Mouse (Mus musculus): ENCODE data around the gene Trank1. TPM values are rescaled to one million over a fixed set of nuclear protein-coding genes. Genes with fewer than 3 reads are reported as not detected.
A peak's percentile ranks its signal among the peaks of the same experiment; 100 is the strongest.

The Trank1 gene
- polyA plus RNA-seq (2016; fragmentation: Nextera tagmentation; extraction: Ambion mirVana), result 0.05 and 0.20 TPM in 2 replicates

DNA sequence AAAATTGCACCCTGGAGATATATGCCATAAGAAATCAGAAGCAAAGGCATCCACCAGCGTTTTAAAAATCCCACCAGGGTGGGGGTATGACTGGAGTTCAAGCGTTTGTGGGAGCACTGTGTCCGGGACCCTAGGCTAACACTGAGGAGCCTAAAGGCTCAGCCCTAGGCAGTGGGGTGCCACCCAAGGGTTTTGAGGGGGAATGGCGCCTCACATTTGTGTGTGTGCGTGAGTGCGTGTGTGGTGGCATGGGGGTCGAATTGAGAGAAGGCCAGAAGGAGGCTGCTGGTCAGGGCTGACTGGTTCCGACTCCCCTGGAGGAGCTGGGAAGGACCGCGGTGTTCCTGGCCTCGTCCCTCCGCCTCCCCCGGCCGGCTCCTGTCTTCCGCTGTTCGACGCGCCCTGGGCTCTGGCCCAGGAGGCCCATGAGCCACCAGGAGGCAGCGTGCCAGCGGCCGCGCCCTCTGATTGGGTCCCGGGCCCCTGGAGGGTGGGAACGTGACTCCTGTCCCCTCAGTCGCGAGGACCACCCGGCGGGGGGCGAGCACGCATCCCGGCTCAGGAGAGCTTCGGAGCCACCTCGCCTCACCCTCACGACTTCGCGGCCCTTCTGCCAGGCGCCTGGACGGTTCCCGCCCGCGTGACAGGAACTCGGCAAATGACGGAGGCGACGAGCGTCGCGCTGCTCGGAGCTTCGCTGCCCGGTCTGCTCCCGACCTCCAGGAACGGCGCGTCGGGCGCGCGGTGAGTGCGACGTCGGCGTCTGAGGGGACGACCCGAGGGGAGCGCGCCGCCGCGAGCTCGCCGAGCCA lies at the start of gene Trank1:
Gene Trank1, plus strand, starts transcription at position 709 of the 812 bp plus-strand sequence.
- Histone ChIP-seq H3K36me3 (no peaks in the 10 kb centered on the region), H3K9me3 (0 out of 2 replicates have a peak, but pooled peaks cover 13% of the 10 kb centered on the region), H3K27ac (peak within 1 kb of the TSS; percentile 37), H3K4me1 (replicated peaks) (peaks cover 18% of the 10 kb centered on the region), H3K27me3 (ENCODE audit: insufficient read depth, poor library complexity, severe bottlenecking) (peaks cover 66% of the 10 kb centered on the region), H3K4me3 (peak within 1 kb of the TSS; percentile 59)
- WGBS, result 10% methylated on average over 72 of the region's 72 CpGs
- DNase-seq (ENCODE audit: low spot score), result peak; percentile 42

GRCm38 (mm10) chr9:111267998-111268397 lies 43.5 kb upstream of the Trank1 start:
- H3K27ac ChIP-seq, result no peak overlapping the region
- no peaks in the 10 kb centered on the region for H3K9me3 ChIP-seq
- H3K4me3 ChIP-seq, result no peak overlapping the region
- peaks cover 48% of the 10 kb centered on the region for H3K36me3 ChIP-seq
- no peaks in the 10 kb centered on the region for H3K27me3 ChIP-seq (ENCODE audit: insufficient read depth, poor library complexity, severe bottlenecking)
- WGBS, result 97% methylated on average over 2 of the region's 2 CpGs
- DNase-seq (ENCODE audit: low spot score), result no peak
- peaks cover 18% of the 10 kb centered on the region for H3K4me1 ChIP-seq (replicated peaks)

DNA sequence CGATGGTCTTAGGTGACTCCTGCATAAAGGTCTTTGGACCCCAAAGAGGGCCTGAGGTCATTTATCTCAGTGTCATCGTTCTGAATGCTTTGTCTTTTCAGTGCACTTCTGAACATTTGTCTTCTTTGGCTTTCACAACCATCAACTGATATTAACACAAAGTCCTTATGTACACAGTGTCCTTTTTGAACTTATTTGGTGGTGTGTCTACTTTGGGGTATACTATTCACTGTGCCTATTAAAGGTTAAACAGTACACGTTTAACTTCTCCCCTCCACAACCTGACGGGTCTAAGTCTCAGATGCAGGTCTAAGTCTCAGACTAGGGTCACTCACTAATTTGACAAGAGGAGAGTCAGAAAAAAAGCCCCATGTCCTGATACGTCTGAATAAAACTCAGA lies 40.9 kb upstream of the Trank1 start:
- H3K9me3 ChIP-seq, result no peaks in the 10 kb centered on the region
- no peaks in the 10 kb centered on the region for H3K27me3 ChIP-seq (ENCODE audit: insufficient read depth, poor library complexity, severe bottlenecking)
- H3K36me3 ChIP-seq, result peaks cover 45% of the 10 kb centered on the region
- WGBS, result 18% methylated on average over 5 of the region's 5 CpGs
- no peak for DNase-seq (ENCODE audit: low spot score)
- peak overlapping the region; percentile 87 for H3K4me3 ChIP-seq
- peak overlapping the region; percentile 96 for H3K27ac ChIP-seq
- peaks cover 43% of the 10 kb centered on the region for H3K4me1 ChIP-seq (replicated peaks)

GRCm38 (mm10) chr9:111271056-111271433 lies 40.5 kb upstream of the Trank1 start:
- no peak for DNase-seq (ENCODE audit: low spot score)
- Histone ChIP-seq H3K9me3 (no peaks in the 10 kb centered on the region), H3K36me3 (peaks cover 46% of the 10 kb centered on the region), H3K27ac (peak overlapping the region; percentile 96), H3K27me3 (ENCODE audit: insufficient read depth, poor library complexity, severe bottlenecking) (no peaks in the 10 kb centered on the region), H3K4me3 (peak overlapping the region; percentile 87), H3K4me1 (replicated peaks) (peaks cover 48% of the 10 kb centered on the region)
- 1% methylated on average over 32 of the region's 32 CpGs for WGBS

GRCm38 (mm10) chr9:111271434-111272160 lies 39.9 kb upstream of the Trank1 start, which contains the start of the genes Mlh1 and Epm2aip1:
Mlh1 (minus strand) TSS chr9:111271791.
Epm2aip1 (plus strand) TSS chr9:111271929.
- Histone ChIP-seq H3K4me3 (peak within 1 kb of the TSS; percentile 87), H3K4me1 (replicated peaks) (peaks cover 53% of the 10 kb centered on the region), H3K9me3 (no peaks in the 10 kb centered on the region), H3K27ac (peak within 1 kb of the TSS; percentile 96), H3K27me3 (ENCODE audit: insufficient read depth, poor library complexity, severe bottlenecking) (no peaks in the 10 kb centered on the region), H3K36me3 (peaks cover 46% of the 10 kb centered on the region)
- under 1% methylated on average over 64 of the region's 64 CpGs for WGBS
- peak; percentile 99 for DNase-seq (ENCODE audit: low spot score)

- H3K4me1 ChIP-seq (replicated peaks), result peaks cover 55% of the 10 kb centered on the region
- WGBS, result 14% methylated on average over 19 of the region's 19 CpGs
Observed at GRCm38 (mm10) chr9:111272356-111272755, 39.2 kb upstream of the Trank1 start.

GRCm38 (mm10) chr9:111272996-111273785 lies 38.3 kb upstream of the Trank1 start:
- Histone ChIP-seq H3K27me3 (ENCODE audit: insufficient read depth, poor library complexity, severe bottlenecking) (no peaks in the 10 kb centered on the region), H3K4me3 (peak overlapping the region; percentile 87), H3K27ac (no peak overlapping the region), H3K4me1 (replicated peaks) (peaks cover 55% of the 10 kb centered on the region), H3K36me3 (peaks cover 47% of the 10 kb centered on the region), H3K9me3 (no peaks in the 10 kb centered on the region)
- DNase-seq (ENCODE audit: low spot score), result no peak
- 81% methylated on average over 15 of the region's 15 CpGs for WGBS

More at GRCm38 (mm10) chr9:111272356-111272755, 39.2 kb upstream of the Trank1 start:
- peak overlapping the region; percentile 87 for H3K4me3 ChIP-seq
- no peak for DNase-seq (ENCODE audit: low spot score)
- H3K27ac ChIP-seq, result peak overlapping the region; percentile 96
- H3K27me3 ChIP-seq (ENCODE audit: insufficient read depth, poor library complexity, severe bottlenecking), result no peaks in the 10 kb centered on the region
- peaks cover 46% of the 10 kb centered on the region for H3K36me3 ChIP-seq
- H3K9me3 ChIP-seq, result no peaks in the 10 kb centered on the region

DNA sequence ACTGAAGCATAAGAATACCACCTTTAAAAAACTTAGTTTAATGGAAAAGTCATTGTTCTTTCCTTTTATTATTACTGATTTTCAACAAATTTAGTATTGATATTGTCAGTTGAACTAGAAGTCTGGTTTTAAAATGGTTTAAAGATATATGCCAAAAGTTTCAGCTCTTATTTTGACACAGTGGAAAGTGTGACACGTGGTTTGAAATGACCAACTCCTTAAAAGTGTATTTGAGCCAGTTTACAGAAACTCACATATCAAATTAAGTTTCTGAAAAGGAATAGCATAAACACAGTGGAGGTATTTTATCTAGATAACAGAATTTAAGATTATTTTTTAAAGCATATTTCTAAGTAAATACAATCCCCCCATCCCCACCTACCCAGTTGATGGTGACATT lies 37.6 kb upstream of the Trank1 start:
- DNase-seq (ENCODE audit: low spot score), result no peak
- 88% methylated on average over 1 of the region's 1 CpGs for WGBS
- Histone ChIP-seq H3K36me3 (peaks cover 54% of the 10 kb centered on the region), H3K4me1 (replicated peaks) (peaks cover 55% of the 10 kb centered on the region), H3K9me3 (no peaks in the 10 kb centered on the region), H3K27ac (no peak overlapping the region), H3K4me3 (peak overlapping the region; percentile 87; the same call in 1 of the 2 replicates), H3K27me3 (ENCODE audit: insufficient read depth, poor library complexity, severe bottlenecking) (no peaks in the 10 kb centered on the region)

- Histone ChIP-seq H3K4me1 (replicated peaks) (peaks cover 53% of the 10 kb centered on the region), H3K36me3 (peaks cover 64% of the 10 kb centered on the region), H3K9me3 (no peaks in the 10 kb centered on the region), H3K27me3 (ENCODE audit: insufficient read depth, poor library complexity, severe bottlenecking) (no peaks in the 10 kb centered on the region), H3K4me3 (peak overlapping the region; percentile 87), H3K27ac (no peak overlapping the region)
- DNase-seq (ENCODE audit: low spot score), result no peak
- 65% methylated on average over 1 of the region's 1 CpGs for WGBS
Observed at GRCm38 (mm10) chr9:111275156-111275555, 36.4 kb upstream of the Trank1 start.

GRCm38 (mm10) chr9:111285061-111285460 lies 26.5 kb upstream of the Trank1 start:
- H3K27ac ChIP-seq, result no peak overlapping the region
- no peak for DNase-seq (ENCODE audit: low spot score)

DNA sequence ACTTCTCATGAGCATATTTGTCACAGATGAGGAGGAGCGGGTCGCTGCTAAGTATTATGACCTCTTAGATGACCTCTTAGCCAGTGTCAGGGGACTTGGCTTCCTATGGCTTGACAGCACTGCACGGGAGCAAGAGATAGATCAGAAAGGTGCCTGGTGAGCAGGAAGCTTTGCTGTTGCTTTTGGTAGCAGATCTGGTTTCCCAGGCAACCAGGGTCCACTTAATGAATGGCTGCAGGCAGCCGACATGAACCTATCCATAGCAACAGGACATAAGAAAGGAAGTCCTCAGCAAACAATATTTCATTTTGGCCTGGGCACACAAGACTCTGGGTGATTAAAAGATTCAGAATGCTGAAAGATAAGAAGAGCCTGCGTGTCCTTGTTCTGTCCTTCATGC lies 25.9 kb upstream of the Trank1 start:
- no peak overlapping the region for H3K27ac ChIP-seq
- no peak overlapping the region for H3K4me3 ChIP-seq
- WGBS, result 20% methylated on average over 5 of the region's 5 CpGs

More at GRCm38 (mm10) chr9:111285061-111285460, 26.5 kb upstream of the Trank1 start:
- no peaks in the 10 kb centered on the region for H3K9me3 ChIP-seq
- no peaks in the 10 kb centered on the region for H3K36me3 ChIP-seq
- no peak overlapping the region for H3K4me3 ChIP-seq
- no peaks in the 10 kb centered on the region for H3K27me3 ChIP-seq (ENCODE audit: insufficient read depth, poor library complexity, severe bottlenecking)
- WGBS, result 28% methylated on average over 3 of the region's 3 CpGs
- H3K4me1 ChIP-seq (replicated peaks), result peaks cover 17% of the 10 kb centered on the region

DNA sequence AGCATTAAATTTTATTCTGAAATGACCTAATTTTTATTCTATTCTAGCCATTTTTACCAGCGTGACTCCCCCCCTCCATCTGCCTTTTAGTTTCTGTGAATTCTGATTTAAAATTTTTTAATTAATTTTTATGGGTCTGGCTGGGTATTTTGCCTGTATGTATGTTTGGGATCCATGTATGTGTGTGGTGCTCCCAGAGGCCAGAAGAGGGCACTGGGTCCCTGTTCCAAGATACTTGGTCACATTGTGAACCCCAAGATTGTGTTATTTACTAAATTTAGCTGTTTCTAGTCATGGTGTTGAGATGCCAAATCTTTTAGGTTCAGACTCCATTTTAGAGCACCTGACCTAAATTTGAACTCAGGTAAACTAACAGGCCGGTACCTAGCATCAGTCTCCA lies 25.1 kb upstream of the Trank1 start:
- H3K27me3 ChIP-seq (ENCODE audit: insufficient read depth, poor library complexity, severe bottlenecking), result no peaks in the 10 kb centered on the region
- WGBS, result 73% methylated on average over 2 of the region's 2 CpGs
- peaks cover 17% of the 10 kb centered on the region for H3K4me1 ChIP-seq (replicated peaks)
- H3K4me3 ChIP-seq, result no peak overlapping the region
- H3K36me3 ChIP-seq, result no peaks in the 10 kb centered on the region
- no peak for DNase-seq (ENCODE audit: low spot score)
- H3K27ac ChIP-seq, result no peak overlapping the region
- H3K9me3 ChIP-seq, result no peaks in the 10 kb centered on the region

More for the DNA sequence above, 25.9 kb upstream of the Trank1 start:
- Histone ChIP-seq H3K4me1 (replicated peaks) (peaks cover 17% of the 10 kb centered on the region), H3K36me3 (no peaks in the 10 kb centered on the region), H3K9me3 (no peaks in the 10 kb centered on the region), H3K27me3 (ENCODE audit: insufficient read depth, poor library complexity, severe bottlenecking) (no peaks in the 10 kb centered on the region)
- DNase-seq (ENCODE audit: low spot score), result peak; percentile 42

Data from hindbrain, embryonic 10.5 days (tissue).